Mouse (Mus musculus): ENCODE results near the gene F3. TPM values are rescaled to one million over a fixed set of nuclear protein-coding genes. Genes with fewer than 3 reads are reported as not detected.

Gene F3
- polyA plus RNA-seq, 1 experiment from 2014 or later = 25.7 TPM

DNA sequence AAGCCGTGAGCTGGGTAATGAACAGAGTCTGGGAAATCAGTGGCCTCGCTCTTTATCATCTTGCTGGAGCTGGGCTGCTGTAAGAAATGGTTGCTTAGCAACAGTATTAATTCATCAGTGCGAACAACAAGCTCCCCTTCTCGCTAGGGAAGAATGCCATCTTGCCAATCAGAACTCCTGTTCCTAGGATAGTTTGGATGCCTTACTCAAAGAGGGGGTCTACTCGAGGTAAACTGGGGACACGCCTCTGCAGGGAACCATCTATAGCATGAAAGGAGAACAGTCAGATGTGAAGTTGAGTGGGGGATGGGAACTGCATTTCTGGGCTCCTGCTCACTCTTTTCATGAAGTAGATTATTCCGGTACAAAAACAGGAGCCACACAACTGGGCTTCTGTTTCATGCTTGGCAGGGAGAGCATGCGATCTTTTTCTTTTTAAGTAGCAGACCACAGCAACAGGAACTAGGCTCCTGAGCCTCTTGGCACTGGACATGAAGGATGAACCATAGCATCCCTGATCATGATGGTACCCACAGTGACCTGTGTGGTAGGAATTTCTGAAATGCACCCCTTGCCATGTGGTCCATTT, 22.9 kb upstream of the F3 start:
- ATAC-seq (ENCODE audit: low read depth) (peak; percentile 82; the same call in 1 of the 2 replicates), DNase-seq (ENCODE audit: low spot score) (peak; percentile 76)
- peaks cover 10% of the 10 kb centered on the region for H3K4me1 ChIP-seq (ENCODE audit: control insufficient read depth, insufficient read depth, low read length)
- peak overlapping the region; percentile 16; the same call in 1 of the 2 replicates for H3K4me2 ChIP-seq (ENCODE audit: low read depth, low read length)
- no peaks in the 10 kb centered on the region for H3K36me3 ChIP-seq (ENCODE audit: control insufficient read depth, insufficient read depth, low read length)
- H3K27me3 ChIP-seq (replicated peaks; ENCODE audit: control insufficient read depth, insufficient read depth, low read length) = no peaks in the 10 kb centered on the region
- no peak overlapping the region for H3K4me3 ChIP-seq (ENCODE audit: low read depth, low read length)
- no peaks in the 10 kb centered on the region for H3K9me3 ChIP-seq (ENCODE audit: control insufficient read depth, low read length)
- 31% methylated on average over 8 of the region's 8 CpGs for WGBS
- H3K9ac ChIP-seq (ENCODE audit: low read depth, low read length) = no peak overlapping the region
- peak overlapping the region; percentile 41; the same call in 1 of the 2 replicates for H3K27ac ChIP-seq (replicated peaks; ENCODE audit: low read depth, low read length)

DNA sequence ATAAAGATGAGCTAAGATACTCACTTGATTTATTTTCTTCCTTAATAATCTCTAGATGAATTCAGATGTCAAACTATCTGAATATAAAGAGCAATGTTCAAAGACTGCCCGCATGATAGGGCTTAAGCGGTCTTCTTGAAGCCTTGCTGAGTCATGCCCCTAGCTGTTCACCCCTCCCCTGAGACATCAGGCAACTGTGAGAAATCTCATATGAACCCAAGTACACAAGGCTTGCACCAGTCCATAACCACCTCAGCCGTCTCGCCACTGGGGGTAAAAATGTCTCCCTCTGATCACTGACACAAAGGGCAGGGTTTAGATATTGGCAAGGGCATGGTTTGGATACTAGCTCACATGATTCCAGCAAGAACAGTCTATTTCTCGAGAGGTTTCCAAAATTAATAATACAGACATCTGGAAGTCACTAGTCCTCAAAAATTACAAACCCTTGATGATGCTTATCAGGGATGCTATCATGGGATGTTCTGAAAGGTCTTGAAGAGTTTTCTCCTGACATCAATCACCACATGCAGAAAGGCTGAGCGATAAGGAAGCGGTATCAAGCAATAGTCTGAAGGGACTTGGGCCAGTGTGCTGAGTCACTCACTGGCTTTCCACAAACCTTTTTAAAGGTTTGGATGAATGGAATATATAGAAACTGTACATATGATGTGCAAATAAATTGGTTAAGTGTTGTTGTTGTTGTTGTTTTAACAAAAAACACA, 20.0 kb upstream of the F3 start:
- ATAC-seq (ENCODE audit: low read depth) = no peak

DNA sequence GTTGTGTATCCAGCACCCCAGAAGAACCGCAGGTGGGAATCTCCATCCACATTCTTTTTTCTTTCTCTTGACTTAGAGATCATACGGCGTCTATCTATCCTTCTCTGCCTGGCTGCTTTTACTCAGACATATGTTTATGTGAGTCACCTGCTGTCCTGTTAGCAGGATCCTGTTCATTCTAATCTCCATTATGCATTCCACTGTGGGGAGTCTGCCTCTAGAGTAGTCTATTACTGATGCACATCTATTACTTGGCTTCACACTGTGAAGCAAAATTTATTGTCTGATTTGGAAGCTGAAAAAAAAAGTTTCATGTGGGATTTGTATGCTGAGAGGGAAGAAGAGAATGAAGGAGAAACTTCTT, 19.5 kb upstream of the F3 start:
- Histone ChIP-seq H3K27me3 (replicated peaks; ENCODE audit: control insufficient read depth, insufficient read depth, low read length) (no peaks in the 10 kb centered on the region), H3K4me2 (ENCODE audit: low read depth, low read length) (no peak overlapping the region), H3K36me3 (ENCODE audit: control insufficient read depth, insufficient read depth, low read length) (no peaks in the 10 kb centered on the region), H3K4me1 (ENCODE audit: control insufficient read depth, insufficient read depth, low read length) (peaks cover 10% of the 10 kb centered on the region), H3K9ac (ENCODE audit: low read depth, low read length) (no peak overlapping the region), H3K27ac (replicated peaks; ENCODE audit: low read depth, low read length) (no peak overlapping the region), H3K4me3 (ENCODE audit: low read depth, low read length) (no peak overlapping the region), H3K9me3 (ENCODE audit: control insufficient read depth, low read length) (no peaks in the 10 kb centered on the region)
- WGBS = 88% methylated on average over 3 of the region's 3 CpGs
- DNase-seq (ENCODE audit: low spot score) = no peak
- no peak for ATAC-seq (ENCODE audit: low read depth)

More for the DNA sequence above, 20.0 kb upstream of the F3 start:
- H3K4me1 ChIP-seq (ENCODE audit: control insufficient read depth, insufficient read depth, low read length) = peaks cover 10% of the 10 kb centered on the region
- no peak overlapping the region for H3K27ac ChIP-seq (replicated peaks; ENCODE audit: low read depth, low read length)
- no peak overlapping the region for H3K4me2 ChIP-seq (ENCODE audit: low read depth, low read length)
- 81% methylated on average over 7 of the region's 7 CpGs for WGBS
- DNase-seq (ENCODE audit: low spot score) = no peak
- no peaks in the 10 kb centered on the region for H3K27me3 ChIP-seq (replicated peaks; ENCODE audit: control insufficient read depth, insufficient read depth, low read length)
- no peak overlapping the region for H3K4me3 ChIP-seq (ENCODE audit: low read depth, low read length)
- no peaks in the 10 kb centered on the region for H3K36me3 ChIP-seq (ENCODE audit: control insufficient read depth, insufficient read depth, low read length)
- H3K9me3 ChIP-seq (ENCODE audit: control insufficient read depth, low read length) = no peaks in the 10 kb centered on the region
- H3K9ac ChIP-seq (ENCODE audit: low read depth, low read length) = no peak overlapping the region

DNA sequence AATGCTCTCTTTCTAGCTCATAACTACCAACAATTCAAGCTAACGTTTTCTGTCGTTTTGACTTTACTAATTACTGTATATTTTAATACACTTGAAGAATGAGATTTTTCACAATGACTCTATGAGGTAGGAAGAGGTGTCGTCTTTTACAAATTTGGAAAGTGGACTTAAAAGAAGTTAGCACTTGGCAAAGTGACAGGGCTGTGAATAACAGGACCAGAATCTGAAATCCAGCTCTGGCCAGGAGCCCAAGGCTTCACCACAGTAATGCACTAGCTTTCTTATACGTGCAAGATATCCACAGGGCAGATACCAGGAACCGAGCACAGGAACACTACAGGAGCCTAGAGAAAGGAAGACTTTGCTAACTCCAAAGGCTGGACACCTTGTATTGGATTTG, 17.2 kb upstream of the F3 start:
- Histone ChIP-seq H3K36me3 (ENCODE audit: control insufficient read depth, insufficient read depth, low read length) (no peaks in the 10 kb centered on the region), H3K27ac (replicated peaks; ENCODE audit: low read depth, low read length) (0 out of 2 replicates have a peak overlapping the region, but pooled peaks have one; percentile 18), H3K4me1 (ENCODE audit: control insufficient read depth, insufficient read depth, low read length) (peaks cover 5% of the 10 kb centered on the region; the same call in 1 of the 2 replicates), H3K27me3 (replicated peaks; ENCODE audit: control insufficient read depth, insufficient read depth, low read length) (no peaks in the 10 kb centered on the region), H3K9ac (ENCODE audit: low read depth, low read length) (no peak overlapping the region), H3K4me2 (ENCODE audit: low read depth, low read length) (no peak overlapping the region), H3K4me3 (ENCODE audit: low read depth, low read length) (no peak overlapping the region), H3K9me3 (ENCODE audit: control insufficient read depth, low read length) (no peaks in the 10 kb centered on the region)
- 53% methylated on average over 5 of the region's 5 CpGs for WGBS
- ATAC-seq (ENCODE audit: low read depth) = no peak
- DNase-seq (ENCODE audit: low spot score) = peak; percentile 74

DNA sequence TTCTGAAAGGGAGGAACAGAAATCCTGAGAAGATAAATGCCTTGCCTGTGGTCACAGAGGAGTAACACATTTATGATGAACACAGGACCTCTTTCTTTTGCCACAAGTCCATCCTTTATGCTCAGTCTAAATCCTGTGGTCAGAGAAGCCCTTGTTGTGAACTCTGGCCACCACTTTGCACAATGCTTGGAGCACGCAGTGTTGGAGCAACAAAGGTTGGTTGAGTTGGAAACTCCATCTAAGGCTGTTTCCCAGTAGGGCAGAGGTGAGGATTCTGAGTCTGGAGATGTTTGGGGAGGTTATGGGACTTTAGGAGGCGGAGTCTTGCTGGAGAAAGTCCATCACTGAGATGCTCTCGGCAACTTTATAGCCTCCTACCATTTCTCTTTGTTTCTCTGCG, 16.2 kb upstream of the F3 start:
- DNase-seq (ENCODE audit: low spot score) (no peak), ATAC-seq (ENCODE audit: low read depth) (no peak)
- H3K27ac ChIP-seq (replicated peaks; ENCODE audit: low read depth, low read length) = no peak overlapping the region
- no peak overlapping the region for H3K9ac ChIP-seq (ENCODE audit: low read depth, low read length)
- 78% methylated on average over 4 of the region's 4 CpGs for WGBS
- no peak overlapping the region for H3K4me2 ChIP-seq (ENCODE audit: low read depth, low read length)
- H3K4me3 ChIP-seq (ENCODE audit: low read depth, low read length) = no peak overlapping the region
- 0 out of 2 replicates have a peak, but pooled peaks cover under 1% of the 10 kb centered on the region for H3K4me1 ChIP-seq (ENCODE audit: control insufficient read depth, insufficient read depth, low read length)
- no peaks in the 10 kb centered on the region for H3K9me3 ChIP-seq (ENCODE audit: control insufficient read depth, low read length)
- H3K27me3 ChIP-seq (replicated peaks; ENCODE audit: control insufficient read depth, insufficient read depth, low read length) = no peaks in the 10 kb centered on the region
- H3K36me3 ChIP-seq (ENCODE audit: control insufficient read depth, insufficient read depth, low read length) = no peaks in the 10 kb centered on the region

DNA sequence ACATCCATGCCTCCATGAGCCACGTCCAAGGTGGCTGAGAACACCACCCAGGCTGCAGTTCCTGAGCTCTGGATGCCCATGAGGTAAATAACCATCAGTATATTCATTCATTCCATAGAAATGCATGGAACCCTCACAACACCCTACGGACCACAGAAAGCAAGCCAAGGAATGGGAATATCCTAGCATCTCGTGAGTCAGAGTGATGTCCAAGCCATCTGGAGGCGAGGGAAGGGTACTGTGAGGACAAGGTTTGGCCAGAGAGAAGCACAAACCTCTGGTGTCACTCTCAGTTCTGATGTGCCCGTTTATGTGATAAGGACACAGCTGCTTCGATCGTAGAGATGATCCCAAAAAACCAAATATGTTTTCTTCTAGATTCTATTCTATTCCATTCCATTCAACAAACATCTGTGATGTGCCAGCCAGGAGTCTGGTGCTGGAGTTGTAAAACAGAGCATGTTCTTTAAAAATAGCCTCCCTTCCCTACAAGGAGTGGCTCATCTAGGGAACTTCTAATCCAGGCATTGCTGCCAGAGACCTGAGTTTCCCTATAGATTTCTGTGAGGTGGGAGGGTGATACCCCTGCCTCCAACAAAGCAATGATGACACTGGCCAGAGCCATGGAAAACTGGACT, 12.3 kb upstream of the F3 start:
- H3K4me3 ChIP-seq (ENCODE audit: low read depth, low read length) = no peak overlapping the region
- DNase-seq (ENCODE audit: low spot score) (no peak), ATAC-seq (ENCODE audit: low read depth) (no peak)
- H3K27ac ChIP-seq (replicated peaks; ENCODE audit: low read depth, low read length) = no peak overlapping the region
- no peaks in the 10 kb centered on the region for H3K27me3 ChIP-seq (replicated peaks; ENCODE audit: control insufficient read depth, insufficient read depth, low read length)
- H3K9me3 ChIP-seq (ENCODE audit: control insufficient read depth, low read length) = no peaks in the 10 kb centered on the region
- no peak overlapping the region for H3K9ac ChIP-seq (ENCODE audit: low read depth, low read length)
- WGBS = 92% methylated on average over 7 of the region's 7 CpGs
- no peak overlapping the region for H3K4me2 ChIP-seq (ENCODE audit: low read depth, low read length)
- H3K36me3 ChIP-seq (ENCODE audit: control insufficient read depth, insufficient read depth, low read length) = no peaks in the 10 kb centered on the region
- H3K4me1 ChIP-seq (ENCODE audit: control insufficient read depth, insufficient read depth, low read length) = 0 out of 2 replicates have a peak, but pooled peaks cover 3% of the 10 kb centered on the region

DNA sequence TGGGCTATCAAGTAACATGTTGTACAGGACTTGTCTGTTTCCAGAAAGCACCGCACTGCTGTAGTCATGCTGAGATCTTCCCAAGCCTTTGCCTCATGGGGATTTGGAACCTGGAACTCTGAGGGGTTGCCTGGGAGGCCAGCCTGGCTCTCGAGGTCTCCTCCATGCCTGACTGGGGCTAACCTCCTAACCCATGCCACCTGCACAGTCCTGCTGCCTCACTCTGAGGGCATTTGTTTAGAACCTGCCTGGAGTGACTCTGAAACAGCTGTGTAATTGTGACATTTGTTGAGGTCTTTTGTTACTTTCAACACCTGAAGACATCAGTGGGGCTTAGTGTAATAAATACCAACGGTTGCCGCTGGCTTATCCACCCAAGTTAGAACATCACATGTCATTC, 11.1 kb upstream of the F3 start:
- H3K36me3 ChIP-seq (ENCODE audit: control insufficient read depth, insufficient read depth, low read length) = no peaks in the 10 kb centered on the region
- no peak overlapping the region for H3K27ac ChIP-seq (replicated peaks; ENCODE audit: low read depth, low read length)
- 0 out of 2 replicates have a peak, but pooled peaks cover 3% of the 10 kb centered on the region for H3K4me1 ChIP-seq (ENCODE audit: control insufficient read depth, insufficient read depth, low read length)
- no peak overlapping the region for H3K4me2 ChIP-seq (ENCODE audit: low read depth, low read length)
- H3K27me3 ChIP-seq (replicated peaks; ENCODE audit: control insufficient read depth, insufficient read depth, low read length) = no peaks in the 10 kb centered on the region
- ATAC-seq (ENCODE audit: low read depth) = peak; percentile 58; the same call in 1 of the 2 replicates
- DNase-seq (ENCODE audit: low spot score) = no peak
- H3K4me3 ChIP-seq (ENCODE audit: low read depth, low read length) = no peak overlapping the region
- H3K9me3 ChIP-seq (ENCODE audit: control insufficient read depth, low read length) = no peaks in the 10 kb centered on the region
- no peak overlapping the region for H3K9ac ChIP-seq (ENCODE audit: low read depth, low read length)
- WGBS = 47% methylated on average over 4 of the region's 4 CpGs

DNA sequence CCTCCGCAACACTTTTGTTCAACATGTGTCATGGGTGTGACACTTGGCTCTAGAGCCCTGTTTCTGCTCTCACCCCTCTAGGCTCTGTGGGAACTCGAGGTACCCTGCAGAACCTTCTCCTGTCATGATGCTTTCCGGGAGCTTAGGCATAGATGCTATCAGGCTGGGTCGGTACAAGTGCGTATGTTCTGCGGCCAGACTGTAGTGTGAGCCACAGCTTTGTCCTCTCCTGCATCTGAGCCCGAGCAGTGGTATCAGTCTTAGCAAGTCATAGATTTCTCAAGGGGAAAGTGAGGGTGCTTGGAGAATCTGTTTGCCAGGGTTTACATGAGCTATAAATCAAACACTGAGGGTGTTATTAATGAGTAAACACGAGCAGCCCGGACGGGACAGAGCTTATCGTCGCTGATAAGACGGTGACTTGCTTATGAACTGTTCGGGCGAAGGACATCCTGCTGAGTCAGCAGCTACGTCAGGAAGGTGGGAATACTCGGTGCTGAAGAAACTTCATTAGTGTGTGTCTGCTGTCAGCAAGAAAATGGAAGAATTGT, 10.1 kb upstream of the F3 start:
- H3K4me2 ChIP-seq (ENCODE audit: low read depth, low read length) = no peak overlapping the region
- H3K9me3 ChIP-seq (ENCODE audit: control insufficient read depth, low read length) = no peaks in the 10 kb centered on the region
- DNase-seq (ENCODE audit: low spot score) (no peak), ATAC-seq (ENCODE audit: low read depth) (no peak)
- 68% methylated on average over 17 of the region's 17 CpGs for WGBS
- no peaks in the 10 kb centered on the region for H3K36me3 ChIP-seq (ENCODE audit: control insufficient read depth, insufficient read depth, low read length)
- 0 out of 2 replicates have a peak, but pooled peaks cover 3% of the 10 kb centered on the region for H3K4me1 ChIP-seq (ENCODE audit: control insufficient read depth, insufficient read depth, low read length)
- H3K9ac ChIP-seq (ENCODE audit: low read depth, low read length) = no peak overlapping the region
- no peaks in the 10 kb centered on the region for H3K27me3 ChIP-seq (replicated peaks; ENCODE audit: control insufficient read depth, insufficient read depth, low read length)
- H3K4me3 ChIP-seq (ENCODE audit: low read depth, low read length) = no peak overlapping the region
- H3K27ac ChIP-seq (replicated peaks; ENCODE audit: low read depth, low read length) = no peak overlapping the region

Measured in embryonic facial prominence, embryonic 14.5 days (tissue).